Mouse (Mus musculus): Measurements from ENCODE around the gene Fam13c. TPM values are rescaled to one million over a fixed set of nuclear protein-coding genes. Genes with fewer than 3 reads are reported as not detected.

Fam13c gene
- total RNA-seq, 2 experiments from 2014 or later: 68.1 to 71.9 TPM

GRCm38 (mm10) chr10:70598516-70599125 is 158.3 kb downstream of the Fam13c start:
- peak; percentile 42 to 52 for DNase-seq (ENCODE audit: low spot score in 2 of 2)

GRCm38 (mm10) chr10:70599126-70599924 is 159.0 kb downstream of the Fam13c start:
- DNase-seq (ENCODE audit: low spot score in 2 of 2): peak; percentile 90 to 95

- DNase-seq (ENCODE audit: low spot score in 2 of 2): no peak
Observed at GRCm38 (mm10) chr10:70599925-70600305, 159.6 kb downstream of the Fam13c start.

Other genes starting within 250 kb of the Fam13c start
- not detected for gene Mrln, start 235.8 kb upstream of the Fam13c start, total RNA-seq (2021)
- gene Slc16a9, start 195.4 kb upstream of the Fam13c start, total RNA-seq (2021): 1 to 10 TPM; 1.4 to 2.2 TPM
- 100 to 1,000 TPM; 234 TPM for gene Phyhipl, start 215.5 kb downstream of the Fam13c start, total RNA-seq (2021)

All from left cerebral cortex, adult 18-20 months (tissue).